Mouse (Mus musculus): ENCODE data around the gene Zfp534. TPM values are rescaled to one million over a fixed set of nuclear protein-coding genes. Genes with fewer than 3 reads are reported as not detected.
"Not testable (repeated sequence)": the region's sequence is repeated elsewhere in the genome, so short reads cannot be mapped to it uniquely, and the experiment has no call there.

Zfp534 gene
- total RNA-seq (2015): not detected in 2 replicates
- total RNA-seq (2017): not detected in 2 replicates

- ATAC-seq (ENCODE audit: poor library complexity, severe bottlenecking): not testable (repeated sequence)
These were observed at the start of gene Zfp534 for GRCm38 (mm10) chr4:147702453-147702852. Gene Zfp534, minus strand, starts transcription at chr4:147702553.

GRCm38 (mm10) chr4:147746255-147746654 lies 43.9 kb upstream of the Zfp534 start:
- ATAC-seq (ENCODE audit: poor library complexity, severe bottlenecking): not testable (repeated sequence)

GRCm38 (mm10) chr4:147738636-147739369 lies 36.5 kb upstream of the Zfp534 start:
- ATAC-seq (ENCODE audit: poor library complexity, severe bottlenecking): peak; percentile 67

- not testable (repeated sequence) for ATAC-seq (ENCODE audit: poor library complexity, severe bottlenecking)
These were observed 47.1 kb downstream of the Zfp534 start for GRCm38 (mm10) chr4:147655245-147655644.

- not testable (repeated sequence) for ATAC-seq (ENCODE audit: poor library complexity, severe bottlenecking)
These were observed 54.9 kb downstream of the Zfp534 start for GRCm38 (mm10) chr4:147647407-147647806.

- ATAC-seq (ENCODE audit: poor library complexity, severe bottlenecking): not testable (repeated sequence)
These were observed 59.9 kb downstream of the Zfp534 start, which contains the start of gene Zfp979 for GRCm38 (mm10) chr4:147642413-147642812. Gene Zfp979, minus strand, starts transcription at chr4:147642513.

GRCm38 (mm10) chr4:147641932-147642331 lies 60.4 kb downstream of the Zfp534 start:
- ATAC-seq (ENCODE audit: poor library complexity, severe bottlenecking): not testable (repeated sequence)

GRCm38 (mm10) chr4:147633818-147634262 lies 68.5 kb downstream of the Zfp534 start:
- peak; percentile 68 for ATAC-seq (ENCODE audit: poor library complexity, severe bottlenecking)

Other genes with a start within 250 kb of the Zfp534 start
- 1.7 and 4.1 TPM in 2 replicates for gene Zfp982, start 210.1 kb downstream of the Zfp534 start, total RNA-seq (2015)
- 1.7 TPM in 1 of 2 replicates, not detected in the other for gene Zfp982, start 210.1 kb downstream of the Zfp534 start, total RNA-seq (2017)
- not detected in 2 replicates for gene Gm16503, start 162.3 kb downstream of the Zfp534 start, total RNA-seq (2015)
- gene Gm16503, start 162.3 kb downstream of the Zfp534 start, total RNA-seq (2017): not detected in 2 replicates
- gene Zfp985, start 149.3 kb downstream of the Zfp534 start, total RNA-seq (2015): 0.07 and 0.09 TPM in 2 replicates
- gene Zfp985, start 149.3 kb downstream of the Zfp534 start, total RNA-seq (2017): 0.08 TPM in 1 of 2 replicates, not detected in the other
- gene Zfp979, start 60.0 kb downstream of the Zfp534 start, total RNA-seq (2015): 0.27 and 0.62 TPM in 2 replicates
- gene Zfp979, start 60.0 kb downstream of the Zfp534 start, total RNA-seq (2017): 0.37 and 0.65 TPM in 2 replicates
- gene Zfp984, start 107.2 kb upstream of the Zfp534 start, total RNA-seq (2015): 77.3 and 82.7 TPM in 2 replicates
- 41.7 and 44.5 TPM in 2 replicates for gene Zfp984, start 107.2 kb upstream of the Zfp534 start, total RNA-seq (2017)
- gene Zfp933, start 145.8 kb upstream of the Zfp534 start, total RNA-seq (2015): 5.4 and 6.5 TPM in 2 replicates
- 5.8 and 6.3 TPM in 2 replicates for gene Zfp933, start 145.8 kb upstream of the Zfp534 start, total RNA-seq (2017)
- 47.8 and 52.8 TPM in 2 replicates for gene Miip, start 166.3 kb upstream of the Zfp534 start, total RNA-seq (2015)
- 61.5 and 72.5 TPM in 2 replicates for gene Miip, start 166.3 kb upstream of the Zfp534 start, total RNA-seq (2017)
- 2.5 and 6.6 TPM in 2 replicates for gene Fv1, start 166.4 kb upstream of the Zfp534 start, total RNA-seq (2015)
- 11.5 and 15.3 TPM in 2 replicates for gene Fv1, start 166.4 kb upstream of the Zfp534 start, total RNA-seq (2017)
- gene Mfn2, start 202.2 kb upstream of the Zfp534 start, total RNA-seq (2015): 12.5 and 12.7 TPM in 2 replicates
- gene Mfn2, start 202.2 kb upstream of the Zfp534 start, total RNA-seq (2017): 15.7 and 17.4 TPM in 2 replicates
- gene Plod1, start 234.2 kb upstream of the Zfp534 start, total RNA-seq (2015): 10.5 TPM in 2 replicates
- gene Plod1, start 234.2 kb upstream of the Zfp534 start, total RNA-seq (2017): 22.9 and 25.7 TPM in 2 replicates
- 39.4 and 41.4 TPM in 2 replicates for gene 2510039O18Rik, start 238.3 kb upstream of the Zfp534 start, total RNA-seq (2015)
- 42.1 and 45.5 TPM in 2 replicates for gene 2510039O18Rik, start 238.3 kb upstream of the Zfp534 start, total RNA-seq (2017)